Mouse (Mus musculus) bone marrow, adult 2 months (tissue): ENCODE measurements around the gene Med12l.

ENCODE experiments used
- CTCF ChIP-seq: fragments of 200-500 bp; IDR thresholded peaks from 2 replicates; pipeline ENCODE4 v1.5.1; 2011; ENCODE audit warnings: low read length, control low read depth; ENCODE audit not compliant: control insufficient read depth, insufficient read depth
- POLR2A ChIP-seq: fragments of 200-500 bp; IDR thresholded peaks from 2 replicates; pipeline ENCODE4 v1.6.1; 2011; ENCODE audit warnings: low read depth, mild to moderate bottlenecking, control low read depth, low read length, borderline replicate concordance; ENCODE audit not compliant: control insufficient read depth

DNA sequence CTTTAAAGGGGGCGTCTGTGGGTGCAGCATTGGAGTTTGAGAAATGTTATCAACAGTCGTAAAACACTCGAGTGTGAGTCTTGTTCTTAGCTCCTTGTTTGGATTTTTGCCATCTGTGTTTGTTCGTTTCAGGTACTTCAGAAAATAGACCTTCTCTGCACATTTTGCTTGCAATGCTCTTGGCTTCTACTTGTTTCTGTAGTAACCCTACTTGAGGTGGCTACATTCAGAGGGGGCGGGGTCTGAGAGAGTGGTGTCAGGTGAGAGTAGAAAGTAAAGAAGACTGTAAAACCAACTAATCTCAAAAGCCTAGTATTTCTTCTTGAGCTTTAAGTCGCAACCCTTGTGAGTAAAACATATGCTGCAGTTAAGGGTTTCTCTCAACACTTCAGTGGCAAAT lies 23.1 kb downstream of the Med12l start:
- TF ChIP-seq POLR2A (no peak), CTCF (no peak)
